Mouse (Mus musculus) kidney, adult 2 months (tissue): Measurements from ENCODE around the gene Ptchd3. TPM values are rescaled to one million over a fixed set of nuclear protein-coding genes. Genes with fewer than 3 reads are reported as not detected.
A peak's percentile ranks its signal among the peaks of the same experiment; 100 is the strongest.

Experiments
- DNase-seq: peaks from one replicate; pipeline ENCODE4 v3.0.0; 2021
- H3K27ac ChIP-seq: fragments of 200-500 bp; 2 replicates; pipeline ENCODE4 v1.5.1; 2012; ENCODE audit warnings: low read depth, low read length, control low read depth, inconsistent platforms; ENCODE audit not compliant: insufficient read depth
- H3K27me3 ChIP-seq: fragments of 200-500 bp; replicated peaks from 2 replicates; pipeline ENCODE4 v1.6.1; 2012; ENCODE audit warnings: mild to moderate bottlenecking, moderate library complexity, low read length, inconsistent platforms; ENCODE audit not compliant: control insufficient read depth, insufficient read depth
- H3K36me3 ChIP-seq: fragments of 200-500 bp; 2 replicates; pipeline ENCODE4 v1.6.1; 2012; ENCODE audit warnings: mild to moderate bottlenecking, moderate library complexity, low read length, inconsistent platforms; ENCODE audit not compliant: control insufficient read depth, insufficient read depth
- H3K4me1 ChIP-seq: fragments of 200-500 bp; 2 replicates; pipeline ENCODE4 v1.6.1; 2011; ENCODE audit warnings: low read length; ENCODE audit not compliant: control insufficient read depth, insufficient read depth
- H3K4me3 ChIP-seq: fragments of 200-500 bp; 2 replicates; pipeline ENCODE4 v1.5.1; 2011; ENCODE audit warnings: mild to moderate bottlenecking, low read depth, low read length, control low read depth; ENCODE audit not compliant: insufficient read depth
- CTCF ChIP-seq: fragments of 200-500 bp; conservative IDR thresholded peaks from 2 replicates; pipeline ENCODE4 v1.5.1; 2011; ENCODE audit warnings: low read depth, mild to moderate bottlenecking, control low read depth, low read length, moderate library complexity, mixed read lengths; ENCODE audit not compliant: insufficient read depth, insufficient read length
- POLR2A ChIP-seq: fragments of 200-500 bp; IDR thresholded peaks from one replicate; pipeline ENCODE4 v1.6.1; 2011; ENCODE audit warnings: low read depth, low read length, control low read depth
- WGBS: fragments of 180-500 bp; shearing (Covaris S2); methylation state at CpG from one replicate; pipeline ENCODE4 v1.1.7; 2018; 5-methylcytosine and 5-hydroxymethylcytosine counted together
- polyA plus RNA-seq: library from polyadenylated mRNA; depleted of rRNA; stranded (reverse); fragments of >200 nt; gene quantifications from 2 replicates; pipeline ENCODE4 v1.2.3, GENCODE M21; 2012

The Ptchd3 gene
- polyA plus RNA-seq, 1 experiment = not detected

DNA sequence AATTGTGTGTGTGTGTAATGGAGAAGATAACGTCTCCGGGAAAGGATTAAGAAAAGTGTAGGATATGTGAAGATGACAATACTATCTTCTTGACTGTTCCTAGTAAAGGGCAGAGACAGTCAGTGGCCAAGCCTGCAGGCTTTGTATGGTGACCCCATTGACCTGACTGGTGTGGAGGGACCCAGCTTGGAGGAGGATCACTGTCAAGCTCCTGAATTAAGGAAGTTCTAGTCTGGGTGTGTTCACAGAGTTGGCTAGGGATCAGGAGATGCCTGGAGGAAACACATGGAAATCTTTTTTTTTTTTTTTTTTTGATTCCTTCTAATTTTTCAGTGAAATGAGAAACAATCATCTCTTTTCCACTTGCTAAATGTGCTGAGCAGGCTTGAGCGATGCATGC is 35.9 kb upstream of the Ptchd3 start:
- H3K36me3 ChIP-seq = no peaks in the 10 kb centered on the region
- peak; percentile 66 for DNase-seq
- no peak overlapping the region; the same call in 1 of the 2 replicates for H3K27ac ChIP-seq
- no peak for TF ChIP-seq CTCF
- TF ChIP-seq POLR2A = no peak
- peaks cover 3% of the 10 kb centered on the region; the same call in 1 of the 2 replicates for H3K4me1 ChIP-seq
- H3K27me3 ChIP-seq = no peaks in the 10 kb centered on the region
- 79% methylated on average over 3 of the region's 3 CpGs for WGBS
- H3K4me3 ChIP-seq = no peak overlapping the region

DNA sequence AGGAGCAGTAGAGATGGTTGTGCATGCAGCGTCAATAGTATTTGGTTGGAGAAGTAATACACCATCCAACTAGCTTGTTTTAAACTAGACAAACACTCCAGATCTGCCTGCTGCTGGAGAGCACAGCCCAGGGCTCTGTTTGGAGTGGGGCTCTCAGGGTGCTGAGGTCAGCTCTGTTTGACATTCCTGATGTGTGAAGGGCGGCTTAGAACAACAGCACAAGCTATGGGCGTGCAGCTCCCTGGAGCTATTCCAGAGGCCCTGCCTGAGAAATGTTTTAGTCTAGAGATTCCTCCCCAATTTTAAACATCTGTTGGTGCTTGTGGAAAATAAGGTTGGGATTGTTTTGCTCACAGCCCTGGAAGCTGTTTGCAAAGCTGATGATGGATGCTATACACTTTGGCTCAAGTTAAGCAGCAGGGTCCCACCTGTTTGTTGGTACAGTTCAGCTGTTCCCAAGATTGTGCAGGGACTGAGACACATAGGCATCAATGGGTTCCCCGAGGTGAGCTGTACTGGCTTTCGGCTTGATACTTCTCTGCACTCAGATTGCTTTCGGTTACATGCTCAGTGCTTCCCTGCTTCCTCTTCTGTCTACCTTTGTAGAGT is 35.4 kb upstream of the Ptchd3 start:
- Histone ChIP-seq H3K36me3 (no peaks in the 10 kb centered on the region), H3K4me3 (no peak overlapping the region), H3K27me3 (no peaks in the 10 kb centered on the region), H3K4me1 (peaks cover 3% of the 10 kb centered on the region; the same call in 1 of the 2 replicates), H3K27ac (no peak overlapping the region; the same call in 1 of the 2 replicates)
- 54% methylated on average over 6 of the region's 6 CpGs for WGBS
- TF ChIP-seq CTCF (no peak), POLR2A (no peak)
- DNase-seq = peak; percentile 51

DNA sequence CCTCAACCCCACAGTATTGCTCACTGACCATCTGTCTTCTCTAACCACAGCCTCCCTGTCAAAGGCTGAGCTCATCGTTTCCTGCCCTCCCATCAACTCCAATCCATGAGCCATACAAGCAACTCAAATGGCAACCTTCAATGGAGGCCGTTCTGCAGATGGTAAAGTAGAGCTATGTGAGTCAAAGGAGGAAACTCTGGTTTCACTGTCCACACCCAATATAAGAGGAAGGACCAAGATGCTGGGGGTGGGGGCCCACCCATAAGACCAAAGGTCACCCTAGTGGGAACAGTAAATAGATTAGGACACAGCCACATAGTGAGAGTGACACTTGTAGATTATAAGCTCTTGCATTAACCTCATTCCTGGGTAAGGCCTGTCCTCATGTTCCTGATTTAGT is 34.1 kb upstream of the Ptchd3 start:
- TF ChIP-seq POLR2A (no peak), CTCF (no peak)
- Histone ChIP-seq H3K27me3 (no peaks in the 10 kb centered on the region), H3K27ac (no peak overlapping the region), H3K4me3 (no peak overlapping the region), H3K36me3 (no peaks in the 10 kb centered on the region), H3K4me1 (no peaks in the 10 kb centered on the region; the same call in 1 of the 2 replicates)
- DNase-seq = no peak
- 87% methylated on average over 2 of the region's 2 CpGs for WGBS

DNA sequence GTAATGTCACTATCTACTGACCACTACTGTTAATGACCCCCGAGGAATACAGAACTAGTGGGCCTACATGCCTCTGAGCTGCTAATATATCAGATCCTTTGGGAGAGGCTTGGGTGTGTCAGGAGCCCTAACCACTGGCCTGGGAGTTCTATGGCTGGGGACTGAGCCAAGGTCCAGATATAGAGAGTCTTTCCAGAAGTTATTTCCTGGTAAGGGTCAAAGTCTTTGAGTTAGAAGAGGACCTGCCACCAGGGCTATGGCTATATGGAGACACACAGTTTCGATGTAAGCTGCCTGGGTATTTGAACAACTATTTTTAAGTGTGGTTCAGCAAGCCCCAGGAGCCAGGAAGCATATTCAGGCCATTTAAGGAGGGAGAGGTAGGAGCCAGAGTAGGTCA is 31.5 kb upstream of the Ptchd3 start:
- H3K4me3 ChIP-seq = no peak overlapping the region
- H3K36me3 ChIP-seq = no peaks in the 10 kb centered on the region
- TF ChIP-seq CTCF = no peak
- TF ChIP-seq POLR2A = no peak
- WGBS = 86% methylated on average over 2 of the region's 2 CpGs
- no peaks in the 10 kb centered on the region for H3K27me3 ChIP-seq
- no peak for DNase-seq
- no peaks in the 10 kb centered on the region for H3K4me1 ChIP-seq
- no peak overlapping the region for H3K27ac ChIP-seq

DNA sequence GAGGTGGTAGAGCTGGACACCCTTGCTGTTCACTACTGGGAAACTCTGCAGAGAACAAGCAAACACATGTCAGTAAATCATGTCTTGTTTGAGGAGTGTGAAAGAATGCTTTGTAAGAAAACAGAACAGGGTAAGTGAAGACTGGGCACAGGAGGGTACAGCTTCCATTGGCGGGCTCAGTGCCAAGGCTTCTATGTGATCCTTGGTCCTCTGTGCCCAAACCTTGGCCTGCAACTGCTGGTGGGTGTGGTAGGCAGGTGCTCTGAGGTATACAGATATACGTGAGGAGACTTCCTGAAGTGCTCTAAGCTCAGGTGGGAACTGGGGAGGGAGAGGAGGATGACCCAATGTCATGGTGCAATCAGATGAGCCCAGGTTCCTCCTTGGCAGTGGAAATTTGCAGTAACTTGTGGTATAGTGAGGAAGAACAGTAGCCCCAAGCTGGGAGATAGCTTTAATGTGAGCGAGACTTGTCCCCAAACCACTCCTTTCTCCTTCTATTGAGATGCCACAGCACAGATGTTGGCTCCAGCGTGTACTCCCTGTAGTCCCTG is 30.2 kb upstream of the Ptchd3 start:
- Histone ChIP-seq H3K4me3 (no peak overlapping the region), H3K27me3 (no peaks in the 10 kb centered on the region), H3K36me3 (no peaks in the 10 kb centered on the region), H3K27ac (no peak overlapping the region), H3K4me1 (no peaks in the 10 kb centered on the region)
- no peak for DNase-seq
- TF ChIP-seq CTCF (no peak), POLR2A (no peak)
- WGBS = 91% methylated on average over 4 of the region's 4 CpGs

DNA sequence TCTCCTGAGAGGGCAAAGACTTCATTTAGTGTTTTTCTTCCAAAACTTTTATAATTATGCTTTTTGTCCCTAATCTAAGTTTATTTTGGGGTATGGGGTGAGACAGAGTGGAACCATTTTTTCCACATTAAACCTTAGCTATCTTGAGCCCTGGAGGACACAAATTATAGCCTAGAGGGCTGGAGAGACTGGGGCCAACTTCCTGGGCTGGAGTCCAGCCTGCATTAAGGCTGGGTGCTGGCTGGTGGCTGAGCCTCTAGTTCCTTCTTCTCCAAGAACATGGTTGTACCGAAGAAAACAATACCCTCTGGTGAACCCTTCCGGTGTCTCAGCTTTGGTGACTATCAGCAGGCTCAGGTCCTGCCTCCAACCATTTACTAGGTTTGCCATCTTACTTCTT is 27.3 kb upstream of the Ptchd3 start:
- no peak for DNase-seq
- Histone ChIP-seq H3K27ac (no peak overlapping the region), H3K4me3 (no peak overlapping the region), H3K36me3 (no peaks in the 10 kb centered on the region), H3K27me3 (no peaks in the 10 kb centered on the region), H3K4me1 (no peaks in the 10 kb centered on the region)
- 69% methylated on average over 2 of the region's 2 CpGs for WGBS
- TF ChIP-seq POLR2A (no peak), CTCF (no peak)

DNA sequence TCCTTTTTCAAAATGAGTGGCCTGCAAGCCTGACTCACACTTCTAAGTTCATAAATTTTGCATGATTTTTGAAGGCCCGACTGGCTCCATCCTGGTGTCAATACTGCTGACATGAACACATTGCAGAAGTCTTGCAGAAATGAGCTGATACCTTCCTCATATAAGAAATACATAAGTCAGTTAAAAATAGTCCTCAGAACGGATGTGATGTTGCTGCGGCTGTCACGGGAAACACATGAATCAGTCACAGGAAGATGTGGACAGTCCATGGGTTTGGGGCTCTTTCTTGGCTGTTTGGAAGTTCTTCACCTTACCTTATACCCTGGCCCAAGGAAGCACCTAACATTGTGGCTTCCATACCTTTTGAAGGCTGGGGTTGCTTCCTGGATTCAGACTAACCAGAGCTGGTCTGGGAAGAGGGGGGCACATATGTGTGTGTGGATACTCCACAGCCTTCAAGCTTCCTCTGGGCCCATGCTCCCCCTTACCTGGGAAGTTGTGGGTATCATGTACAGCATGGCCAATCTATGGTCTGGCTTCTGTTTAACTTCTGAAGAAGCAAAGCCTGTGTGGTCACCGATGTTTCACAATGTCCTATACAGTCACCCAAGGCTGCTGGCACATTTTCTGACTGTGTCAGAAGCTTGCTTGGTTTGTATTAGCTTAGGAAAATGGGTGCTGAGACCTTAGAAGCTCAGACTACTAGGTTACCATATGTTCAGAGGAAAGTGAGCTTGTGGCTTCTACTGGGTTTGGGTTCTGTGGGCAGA is 25.6 kb upstream of the Ptchd3 start:
- H3K4me1 ChIP-seq = no peaks in the 10 kb centered on the region
- no peak overlapping the region for H3K4me3 ChIP-seq
- DNase-seq = peak; percentile 42
- TF ChIP-seq POLR2A = no peak
- TF ChIP-seq CTCF = no peak
- H3K27ac ChIP-seq = 0 out of 2 replicates have a peak overlapping the region, but pooled peaks have one; percentile 29
- WGBS = 70% methylated on average over 5 of the region's 5 CpGs
- H3K36me3 ChIP-seq = no peaks in the 10 kb centered on the region
- H3K27me3 ChIP-seq = no peaks in the 10 kb centered on the region
